Mouse (Mus musculus): ENCODE results near the gene Zfp523.
A peak's percentile ranks its signal among the peaks of the same experiment; 100 is the strongest.

The Zfp523 gene

GRCm38 (mm10) chr17:28176775-28177539, at the start of gene Zfp523:
Zfp523 (plus strand) TSS chr17:28177129.
- DNase-seq = peak; percentile 99

GRCm38 (mm10) chr17:28129796-28130195, 47.1 kb upstream of the Zfp523 start:
- no peak for DNase-seq

GRCm38 (mm10) chr17:28130391-28131125, 46.4 kb upstream of the Zfp523 start:
- DNase-seq = no peak

- no peak for DNase-seq
These were observed 45.8 kb upstream of the Zfp523 start for GRCm38 (mm10) chr17:28131156-28131555.

- DNase-seq = peak; percentile 92
These were observed 43.7 kb upstream of the Zfp523 start for GRCm38 (mm10) chr17:28133193-28133592.

- DNase-seq = no peak
These were observed 41.4 kb upstream of the Zfp523 start for GRCm38 (mm10) chr17:28135496-28135895.

- no peak for DNase-seq
These were observed 40.7 kb upstream of the Zfp523 start for GRCm38 (mm10) chr17:28136266-28136665.

GRCm38 (mm10) chr17:28138013-28138412, 38.9 kb upstream of the Zfp523 start:
- DNase-seq = no peak

- DNase-seq = no peak
These were observed 38.2 kb upstream of the Zfp523 start for GRCm38 (mm10) chr17:28138685-28139084.

- DNase-seq = no peak
These were observed 36.3 kb upstream of the Zfp523 start for GRCm38 (mm10) chr17:28140431-28141204.

GRCm38 (mm10) chr17:28141205-28141650, 35.7 kb upstream of the Zfp523 start:
- no peak for DNase-seq

GRCm38 (mm10) chr17:28141771-28142699, 34.9 kb upstream of the Zfp523 start, which contains the start of gene Scube3:
Scube3 (plus strand) TSS chr17:28142141.
- DNase-seq = no peak

- no peak for DNase-seq
These were observed 34.0 kb upstream of the Zfp523 start for GRCm38 (mm10) chr17:28142700-28143610.

- no peak for DNase-seq
These were observed 33.2 kb upstream of the Zfp523 start for GRCm38 (mm10) chr17:28143751-28144150.

- DNase-seq = no peak
These were observed 32.7 kb upstream of the Zfp523 start for GRCm38 (mm10) chr17:28144241-28144640.

GRCm38 (mm10) chr17:28148288-28148687, 28.6 kb upstream of the Zfp523 start:
- DNase-seq = no peak

- DNase-seq = no peak
These were observed 27.2 kb upstream of the Zfp523 start for GRCm38 (mm10) chr17:28149734-28150133.

- DNase-seq = no peak
These were observed 26.5 kb upstream of the Zfp523 start for GRCm38 (mm10) chr17:28150456-28150855.

- no peak for DNase-seq
These were observed 23.8 kb upstream of the Zfp523 start for GRCm38 (mm10) chr17:28153095-28153494.

GRCm38 (mm10) chr17:28154970-28155369, 22.0 kb upstream of the Zfp523 start:
- peak; percentile 91 for DNase-seq

GRCm38 (mm10) chr17:28160361-28160760, 16.6 kb upstream of the Zfp523 start:
- DNase-seq = no peak
